Mouse (Mus musculus) granulocyte monocyte progenitor cell, adult 5-6 weeks (primary cell): ENCODE results near the gene Thegl. TPM values are rescaled to one million over a fixed set of nuclear protein-coding genes. Genes with fewer than 3 reads are reported as not detected.

ENCODE experiments used
- ATAC-seq: replicated peaks from 2 replicates; pipeline ENCODE4 v1.8.0; 2016; ENCODE audit warnings: mild to moderate bottlenecking, moderate TSS enrichment, inconsistent platforms; ENCODE audit not compliant: poor library complexity, severe bottlenecking
- total RNA-seq, 2 experiments: library from RNA; stranded (forward) in 1 of 2; stranded (reverse) in 1 of 2; fragments of 200-712, 200-1000 nt in 1 of 2; fragments of >200 nt in 1 of 2; fragmentation: Nextera tagmentation in 1 of 2; gene quantifications; 2 replicates each; pipeline ENCODE4 v1.2.3; 2014 to 2017

Gene Thegl
- total RNA-seq, 2 experiments from 2014 or later, result not detected

DNA sequence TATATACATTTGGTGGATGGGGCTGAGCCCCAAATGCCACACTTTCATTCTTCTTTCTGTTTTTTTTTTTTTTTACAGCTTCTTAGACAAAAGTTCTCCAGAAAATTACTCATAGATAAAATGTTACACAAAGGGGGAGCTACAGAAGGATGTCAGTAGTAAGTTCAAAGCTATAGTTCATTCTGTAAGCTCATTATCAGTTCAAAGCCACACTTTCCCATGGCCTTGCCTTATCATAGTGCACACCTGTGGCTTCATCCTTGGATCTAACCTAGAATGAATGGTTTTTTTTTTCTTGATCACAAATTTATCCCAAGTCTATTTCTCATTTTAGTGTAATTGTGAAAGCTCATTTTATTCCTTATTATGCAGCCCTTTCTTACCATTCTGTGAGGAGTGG is 23.6 kb downstream of the Thegl start:
- ATAC-seq, result no peak

DNA sequence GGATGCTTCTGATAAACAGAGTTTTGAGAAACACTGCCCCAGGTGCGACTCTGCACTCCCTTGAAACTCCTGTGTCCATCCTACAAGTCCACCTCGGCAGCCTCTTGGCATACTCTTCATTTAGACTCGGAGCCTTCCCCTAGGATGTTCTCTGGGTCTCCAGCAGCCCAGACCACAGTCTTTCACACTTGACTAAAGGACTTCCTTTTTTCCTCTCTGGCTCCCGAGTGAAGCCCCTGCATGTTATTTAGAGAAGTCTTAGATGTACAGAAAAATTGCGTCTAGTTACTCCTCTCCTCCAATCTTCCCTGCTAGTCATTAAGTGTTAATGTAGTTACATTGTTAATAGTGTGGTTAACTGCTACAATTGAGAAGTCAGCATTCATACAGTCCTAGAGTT is 28.5 kb downstream of the Thegl start:
- ATAC-seq, result peak; percentile 84

DNA sequence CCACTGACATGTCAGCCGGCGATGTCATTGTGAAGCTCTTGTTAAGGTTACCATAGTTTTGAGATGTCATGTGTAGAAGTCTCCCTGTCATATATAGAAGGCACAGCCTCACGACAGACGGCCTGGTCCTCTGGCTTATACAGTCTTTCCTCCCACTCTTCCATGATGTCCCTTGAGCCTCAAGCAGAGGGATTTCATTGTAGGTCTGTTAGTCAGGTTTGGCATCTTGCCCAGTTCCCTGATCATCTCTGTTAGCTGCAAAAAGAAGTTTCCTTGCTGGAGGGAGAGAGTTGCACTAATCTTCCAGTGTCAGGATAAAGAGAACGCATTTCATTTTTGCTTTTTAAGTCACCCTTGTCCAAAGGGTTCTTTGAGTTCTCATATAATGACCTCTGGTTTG is 36.8 kb downstream of the Thegl start:
- no peak for ATAC-seq

DNA sequence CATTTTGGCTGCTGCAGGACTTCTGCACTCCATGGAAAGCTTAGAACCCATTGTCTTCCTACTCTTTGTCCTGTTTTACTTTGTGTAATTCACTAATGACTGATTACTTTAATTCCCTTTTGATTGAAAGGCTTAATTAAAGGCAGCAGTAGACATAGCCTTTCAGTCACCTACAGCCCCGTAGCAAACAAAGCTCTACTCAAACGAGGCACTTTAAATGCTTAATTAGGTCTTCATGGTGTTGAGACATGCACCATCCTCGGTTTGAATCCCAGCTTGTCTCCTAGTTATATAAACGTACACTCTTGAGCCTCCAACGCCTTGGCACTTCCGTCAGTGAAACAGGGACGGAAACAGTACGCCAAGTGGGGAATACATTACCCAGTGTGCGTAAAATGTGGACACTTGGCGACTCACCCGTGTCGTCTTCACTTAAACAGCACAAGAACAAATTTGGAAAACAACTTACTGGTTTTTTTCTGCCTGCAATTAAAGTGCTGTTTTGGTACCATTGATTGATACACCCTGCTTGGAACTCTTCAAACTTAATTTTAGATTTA is 41.1 kb downstream of the Thegl start:
- no peak for ATAC-seq

DNA sequence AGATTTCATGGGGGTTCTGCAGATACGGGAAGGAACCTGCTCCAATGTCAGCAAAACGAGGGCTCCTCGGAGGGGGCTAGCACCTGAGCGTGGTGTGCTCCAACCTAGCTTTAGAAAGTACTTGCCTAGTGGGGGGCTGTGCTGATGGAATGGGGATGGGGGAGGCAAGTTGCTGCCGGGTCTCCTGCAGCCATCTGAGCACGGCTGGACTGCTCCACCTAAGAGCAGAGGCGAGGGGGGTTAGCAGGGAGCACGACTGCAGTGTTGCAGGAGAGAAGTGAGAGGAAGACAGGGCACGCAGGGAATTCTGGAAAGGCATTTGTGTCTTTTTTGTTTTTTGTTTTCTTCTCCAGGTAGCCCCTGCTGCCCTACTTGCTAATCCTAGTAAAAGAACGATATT is 44.5 kb downstream of the Thegl start:
- ATAC-seq, result no peak

DNA sequence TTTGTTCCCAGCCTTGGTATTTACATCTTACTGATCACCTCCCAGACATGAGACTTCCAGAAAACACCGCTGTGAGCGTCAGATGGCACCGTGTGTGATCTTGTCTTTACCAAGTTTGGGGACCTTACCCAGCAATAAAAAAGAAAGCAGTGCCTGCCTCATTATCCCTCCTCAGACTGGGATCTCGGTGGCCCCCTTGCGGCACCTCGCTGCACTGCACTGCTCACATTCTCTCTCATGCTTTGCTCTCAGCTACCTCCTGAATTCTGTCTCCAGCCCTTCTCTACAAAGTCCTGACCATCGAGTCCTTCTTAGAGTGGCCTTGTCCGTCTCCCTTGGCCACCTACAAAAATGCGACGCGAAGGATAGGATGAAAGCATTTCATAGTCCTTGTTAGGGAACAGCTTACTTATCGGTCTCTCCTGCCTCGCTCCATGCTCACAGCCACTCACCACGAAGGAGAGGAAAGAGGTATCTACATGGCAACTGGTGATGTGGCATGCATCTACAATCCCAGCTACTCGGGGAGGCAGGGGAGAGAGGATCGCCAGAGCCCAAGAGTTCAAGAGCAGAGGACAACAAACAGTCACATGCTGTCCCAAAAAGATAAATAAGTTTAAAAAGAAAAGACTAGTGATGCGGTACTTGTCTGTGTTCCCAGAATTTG is 45.7 kb downstream of the Thegl start:
- peak; percentile 87 for ATAC-seq

DNA sequence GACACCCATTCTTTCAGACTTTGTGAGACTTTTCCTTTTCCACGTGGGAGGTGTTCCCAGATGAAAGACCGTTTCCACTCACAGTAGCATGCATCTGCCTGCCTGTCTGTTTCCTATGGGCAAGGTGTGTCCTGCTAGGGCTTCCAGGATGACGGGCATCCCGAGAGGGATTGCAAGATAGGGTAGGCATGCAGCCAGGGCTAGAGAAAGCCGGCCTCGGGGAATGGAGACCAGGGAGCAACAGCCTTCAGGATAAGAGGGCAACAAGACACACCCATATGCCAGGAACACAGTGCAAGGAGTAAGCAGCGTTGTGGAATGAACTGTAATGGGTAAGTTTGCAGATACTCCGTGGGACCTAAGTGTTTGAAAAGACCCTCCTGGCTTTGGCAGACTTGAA is 51.5 kb downstream of the Thegl start:
- ATAC-seq, result no peak

DNA sequence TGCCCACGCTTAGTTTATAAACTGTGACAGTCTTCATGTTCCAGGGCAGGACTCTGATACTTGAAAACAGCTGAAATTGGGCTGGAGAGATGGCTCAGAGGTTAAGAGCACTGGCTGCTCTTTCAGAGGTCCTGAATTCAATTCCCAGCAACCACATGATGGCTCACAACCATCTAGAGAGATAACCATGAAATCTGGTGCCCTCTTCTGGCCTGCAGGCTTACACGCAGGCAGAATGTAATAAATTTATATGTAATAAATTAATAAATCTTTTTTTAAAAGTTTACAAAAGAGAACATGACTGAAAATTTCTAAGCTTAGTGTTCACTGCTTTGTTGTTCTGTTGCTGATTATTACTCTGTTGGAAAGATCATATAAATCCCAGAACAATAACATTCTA is 55.2 kb downstream of the Thegl start:
- ATAC-seq, result no peak

DNA sequence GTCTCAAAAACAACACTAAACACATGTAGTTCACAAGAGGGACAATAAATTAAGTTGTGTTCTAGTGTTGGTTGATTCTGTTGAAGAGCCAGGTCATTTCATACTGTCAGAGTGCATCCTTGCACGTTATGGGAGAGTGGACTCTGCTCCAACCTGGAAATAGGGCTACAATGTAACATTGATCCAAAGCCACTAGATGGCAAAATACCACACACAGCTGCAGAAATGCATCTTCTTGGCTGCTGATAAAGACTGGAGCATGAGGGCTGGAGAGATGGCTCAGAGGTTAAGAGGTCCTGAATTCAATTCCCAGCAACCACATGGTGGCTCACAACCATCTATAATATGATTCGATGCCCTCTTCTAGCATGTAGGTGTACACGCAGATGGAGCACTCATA is 55.8 kb downstream of the Thegl start:
- ATAC-seq, result no peak

DNA sequence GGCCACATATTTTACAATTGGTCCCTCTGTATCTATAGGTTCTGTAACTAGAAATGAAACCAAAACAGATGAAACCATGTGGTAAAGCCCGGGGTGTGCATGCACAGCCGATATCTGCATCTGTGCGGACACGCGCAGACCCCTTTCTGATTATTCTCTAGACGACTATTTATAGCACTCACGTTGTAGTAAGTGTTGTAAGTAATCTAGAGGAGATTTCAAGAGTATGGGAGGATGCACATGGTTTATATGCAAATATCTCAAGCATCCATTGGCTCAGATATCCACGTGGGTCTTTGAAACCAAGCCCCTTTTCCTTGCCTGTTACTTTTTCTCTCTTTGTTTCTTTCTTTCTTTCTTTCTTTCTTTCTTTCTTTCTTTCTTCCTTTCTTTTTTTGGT is 58.0 kb downstream of the Thegl start:
- no peak for ATAC-seq

DNA sequence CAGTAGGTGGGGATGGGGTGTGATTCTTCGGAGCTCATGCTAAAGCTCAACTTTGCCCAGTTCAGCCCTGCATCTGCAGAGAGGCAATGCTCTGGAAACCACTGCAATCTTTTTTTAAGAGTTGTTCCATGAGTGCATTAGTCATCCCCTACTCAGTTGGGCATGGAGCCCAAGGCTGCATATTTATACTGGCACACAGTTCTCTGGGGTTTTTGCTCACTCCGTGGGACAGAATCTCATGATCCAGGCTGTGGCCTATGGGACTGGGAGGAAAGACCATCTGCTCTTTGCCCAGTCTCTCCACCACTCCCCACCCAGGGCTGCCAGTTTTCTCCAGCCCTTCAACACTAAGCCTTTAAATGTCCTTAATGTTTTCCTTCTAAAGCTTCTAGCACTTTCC is 59.1 kb downstream of the Thegl start:
- no peak for ATAC-seq

DNA sequence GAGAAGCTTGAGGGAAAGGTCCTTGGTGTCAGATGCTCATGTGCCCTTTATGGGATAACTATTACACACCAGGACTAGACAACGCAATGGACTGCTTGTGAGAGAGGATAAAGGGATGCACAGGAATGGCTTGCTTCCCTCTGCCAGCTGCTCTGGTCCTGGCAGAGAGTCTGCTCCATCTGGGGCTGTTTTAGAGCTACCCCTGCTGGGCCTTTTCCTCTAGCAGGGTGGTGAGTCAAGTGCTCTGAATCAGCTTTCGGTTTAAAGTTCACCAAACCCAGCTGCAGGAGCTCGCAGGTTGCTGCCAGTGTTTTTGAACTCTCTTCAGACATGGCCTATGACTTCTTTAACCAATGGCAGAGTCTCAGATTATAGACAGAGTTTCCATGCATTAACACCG is 60.1 kb downstream of the Thegl start:
- ATAC-seq, result no peak

DNA sequence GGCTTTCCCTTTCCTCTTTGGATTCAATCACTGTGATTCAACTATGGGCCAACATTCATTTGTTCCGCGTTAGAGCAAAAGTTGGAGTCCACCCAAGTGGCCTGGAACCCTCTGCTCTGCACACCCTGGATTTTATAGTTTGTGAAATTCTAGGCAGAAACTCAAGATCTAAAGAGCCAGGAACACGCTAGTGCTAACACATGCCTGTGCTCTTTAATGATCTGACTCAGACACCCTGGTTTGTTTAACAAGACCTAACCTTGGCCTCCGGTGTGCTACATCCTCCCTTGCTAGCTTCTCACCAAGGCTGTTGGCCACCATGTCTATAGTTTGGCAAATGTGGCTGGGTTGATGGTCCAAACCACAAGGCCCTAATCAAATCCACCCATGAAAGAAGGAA is 64.9 kb downstream of the Thegl start:
- no peak for ATAC-seq

DNA sequence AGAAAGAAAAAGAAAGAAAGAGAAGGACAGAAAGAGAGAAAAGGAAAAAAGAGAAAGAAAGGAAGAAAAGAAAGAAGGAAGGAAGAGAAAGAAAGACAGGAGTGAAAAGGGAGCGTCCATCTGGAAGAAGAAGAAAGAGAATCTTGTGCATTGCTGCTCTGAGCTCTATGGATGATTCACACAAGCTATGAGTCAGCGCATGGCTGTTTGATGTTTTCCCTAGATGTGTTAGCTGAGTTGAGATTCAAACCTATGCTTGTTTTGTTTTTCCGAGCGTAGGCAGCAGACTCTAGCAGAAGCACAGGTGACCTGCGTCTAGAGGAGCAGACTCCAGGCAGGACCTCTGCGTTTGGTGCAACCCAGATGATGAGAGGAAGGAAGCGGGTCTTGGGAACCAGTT is 66.9 kb downstream of the Thegl start:
- ATAC-seq, result no peak

DNA sequence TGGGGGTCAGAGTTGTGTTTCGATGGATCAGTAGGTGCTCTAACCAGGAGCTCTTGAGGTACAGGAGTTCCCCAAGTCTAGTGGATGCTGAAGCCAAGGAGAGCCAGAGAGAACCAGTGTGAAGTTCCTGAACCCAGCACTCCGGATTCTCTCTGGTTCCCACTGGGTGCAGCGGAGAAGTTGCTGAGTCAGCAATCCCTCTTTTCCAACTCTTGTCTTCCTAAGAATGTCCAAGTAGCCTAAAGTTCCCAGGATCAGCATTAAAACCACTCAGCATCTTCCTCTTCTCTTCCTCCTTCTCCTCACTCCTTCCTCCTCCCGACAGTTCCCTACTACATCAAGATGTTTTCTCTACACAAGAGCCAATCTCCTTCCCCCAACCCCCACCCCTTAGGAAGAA is 68.6 kb downstream of the Thegl start:
- no peak for ATAC-seq

DNA sequence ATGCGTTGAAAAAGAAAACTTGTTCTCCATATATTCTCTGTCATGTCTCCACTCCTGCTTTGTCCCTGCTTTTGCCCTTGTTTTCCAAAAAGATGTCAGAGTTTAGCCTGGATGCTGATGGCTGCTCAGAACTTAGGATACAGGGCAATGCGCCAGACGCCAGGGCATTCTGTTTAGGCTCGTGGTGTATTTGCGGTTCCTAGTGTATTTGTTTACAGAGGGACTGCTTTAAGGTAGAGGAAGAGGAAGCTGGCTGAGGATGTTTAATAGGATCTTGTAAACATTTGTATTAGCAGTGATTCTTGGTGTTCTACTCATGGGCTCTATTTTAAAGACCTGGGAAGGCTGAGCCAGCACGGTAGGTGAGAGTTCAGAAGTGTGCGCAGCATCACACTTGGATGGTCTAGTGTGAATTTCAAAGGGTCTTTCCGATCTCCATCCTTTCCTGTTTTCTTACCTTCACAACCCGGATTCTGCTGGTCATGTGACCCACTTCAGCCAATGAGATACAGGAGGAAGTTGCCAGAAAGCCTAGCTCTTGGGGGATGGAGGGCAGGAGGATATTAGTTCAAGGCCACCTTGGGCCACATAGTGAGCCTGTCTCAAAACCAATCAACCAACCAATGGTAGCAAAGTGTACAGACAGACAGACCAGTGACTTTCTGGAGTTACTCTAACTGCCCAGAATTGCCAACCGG is 70.1 kb downstream of the Thegl start:
- no peak for ATAC-seq

DNA sequence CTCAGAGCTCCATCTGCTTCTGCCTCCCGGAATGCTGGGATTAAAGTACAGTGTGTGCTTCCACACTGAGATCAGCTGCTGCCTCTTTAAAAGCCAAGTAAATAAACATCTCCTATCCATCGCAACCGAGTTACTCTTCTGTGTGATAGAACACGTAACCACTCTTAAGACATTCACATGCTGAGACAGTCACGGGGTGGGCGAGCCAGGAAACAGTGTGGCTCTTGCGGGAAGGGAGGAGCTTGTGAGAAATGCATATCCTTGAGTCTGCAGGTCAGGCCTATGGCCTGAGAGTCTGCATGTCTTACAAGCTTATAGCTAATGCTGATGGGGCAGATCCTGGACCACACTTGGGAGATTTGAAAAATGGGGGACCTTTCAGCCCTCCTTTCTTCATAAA is 70.7 kb downstream of the Thegl start:
- no peak for ATAC-seq

DNA sequence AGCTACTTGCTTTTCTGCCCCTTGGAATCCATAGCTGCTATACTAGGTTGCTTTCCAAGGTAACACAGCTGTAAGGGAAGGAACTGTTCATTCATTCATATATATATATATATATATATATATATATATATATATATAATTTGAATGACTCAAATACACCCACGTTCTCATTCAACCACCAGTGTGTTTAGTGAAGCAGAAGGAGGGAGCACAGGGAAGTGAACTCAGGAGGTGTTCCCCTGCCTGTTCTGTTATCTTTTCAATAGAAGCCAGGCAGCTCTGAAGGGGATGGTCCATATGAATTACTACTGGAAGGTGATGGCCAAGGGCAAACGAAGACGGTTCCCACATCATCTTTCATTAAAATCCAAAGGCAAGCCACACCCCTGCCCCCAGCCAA is 71.3 kb downstream of the Thegl start:
- no peak for ATAC-seq

DNA sequence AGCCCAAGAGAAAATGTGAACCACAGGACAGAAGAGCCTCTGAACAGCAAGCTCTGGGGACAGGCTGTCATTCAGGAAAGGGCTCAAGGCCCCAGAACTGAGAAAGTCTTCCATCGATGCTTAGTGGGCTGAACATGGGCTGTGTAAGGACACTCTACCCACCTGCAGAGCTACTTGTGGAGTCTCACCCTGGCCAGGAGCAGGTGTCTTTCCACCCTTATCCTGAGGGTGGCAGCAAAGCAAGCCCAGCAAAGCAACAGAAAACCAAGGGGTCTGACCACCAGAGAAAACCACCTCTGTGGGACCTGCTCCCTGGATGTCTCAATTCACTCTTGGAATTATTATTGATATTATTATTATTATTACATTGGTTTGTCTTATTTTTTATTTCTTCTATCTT is 73.5 kb downstream of the Thegl start:
- ATAC-seq, result peak; percentile 86

DNA sequence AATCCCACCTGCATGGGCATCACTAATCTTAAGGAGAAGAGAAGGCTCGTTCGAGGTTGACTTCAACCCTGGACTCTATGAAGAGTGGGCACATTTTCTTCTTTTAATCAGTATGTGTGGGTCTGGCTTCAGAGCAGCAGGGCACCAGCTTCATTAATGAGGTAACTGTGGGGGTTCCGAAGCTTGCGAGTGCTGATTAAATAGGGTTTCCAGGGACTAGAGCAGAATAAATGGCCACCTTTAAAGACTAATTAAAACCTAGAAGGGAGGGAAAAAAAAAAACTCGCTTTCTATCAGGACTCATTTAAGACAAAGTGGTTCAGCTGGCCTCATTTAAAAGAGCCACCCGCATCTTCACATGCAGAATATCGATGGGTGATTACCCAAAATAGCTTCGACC is 74.1 kb downstream of the Thegl start:
- ATAC-seq, result no peak

DNA sequence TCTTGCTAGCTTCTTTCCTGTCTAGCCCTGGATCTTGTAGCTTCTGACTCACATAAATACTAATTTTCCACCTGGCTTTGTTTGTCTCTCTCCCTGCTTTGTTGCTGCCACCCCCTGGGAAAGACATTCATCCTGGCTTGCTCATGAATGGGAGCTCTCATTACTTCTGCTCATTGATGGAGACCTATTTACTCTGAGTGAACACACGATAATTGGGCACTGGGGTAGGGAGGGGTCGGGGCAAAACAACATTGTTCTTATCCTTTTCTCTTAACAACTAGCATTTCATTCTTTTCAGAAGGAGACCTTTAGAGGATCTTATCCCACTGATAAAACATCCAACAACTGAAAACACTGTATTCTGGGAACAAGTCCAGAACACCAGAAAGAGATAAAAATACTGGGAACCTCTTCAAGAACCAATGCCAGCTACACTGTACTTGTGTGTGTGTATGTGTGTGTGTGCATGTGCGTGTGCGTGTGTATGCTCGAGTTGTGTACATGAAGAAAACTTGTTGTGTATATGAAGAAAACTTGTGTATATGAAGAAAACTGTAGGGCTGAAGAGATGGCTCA is 74.8 kb downstream of the Thegl start:
- ATAC-seq, result no peak

DNA sequence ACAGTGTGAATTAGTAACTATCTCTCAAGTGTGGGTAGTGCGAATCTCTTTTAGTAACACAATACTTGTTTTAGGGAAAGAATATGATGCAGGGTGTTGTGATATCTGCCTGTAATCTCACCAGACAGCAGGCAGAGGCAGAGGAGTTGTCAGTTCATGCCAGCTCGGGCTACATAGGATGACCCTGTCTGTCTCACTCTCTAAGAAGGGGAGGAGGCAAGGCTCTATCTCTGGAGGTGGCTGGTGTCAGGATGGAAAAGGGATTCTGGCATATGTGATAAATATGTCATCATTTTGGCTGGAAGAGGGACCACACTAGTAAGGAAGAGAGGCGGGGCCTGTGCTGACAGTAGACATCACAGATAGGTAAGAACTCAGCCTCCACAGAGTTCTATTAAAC is 76.1 kb downstream of the Thegl start:
- no peak for ATAC-seq
